Mouse (Mus musculus) ES-E14 (cell line): ENCODE data around the gene Ubqln5. TPM values are rescaled to one million over a fixed set of nuclear protein-coding genes. Genes with fewer than 3 reads are reported as not detected.
A peak's percentile ranks its signal among the peaks of the same experiment; 100 is the strongest.

ENCODE experiments used
- DNase-seq: peaks from one replicate; pipeline ENCODE4 v3.0.0-alpha.2; 2013; ENCODE audit warnings: low read depth, low spot score
- H3K27ac ChIP-seq: 2 replicates; pipeline ENCODE4 v1.5.1; 2012; ENCODE audit warnings: low read depth, mild to moderate bottlenecking, low read length, moderate library complexity, mixed read lengths; ENCODE audit not compliant: poor library complexity, insufficient read depth, severe bottlenecking
- H3K36me3 ChIP-seq: 2 replicates; pipeline ENCODE4 v1.6.1; 2012; ENCODE audit warnings: mild to moderate bottlenecking, low read length, moderate library complexity, mixed read lengths; ENCODE audit not compliant: control insufficient read depth, poor library complexity, insufficient read depth, severe bottlenecking
- H3K4me1 ChIP-seq, 2 experiments: fragments of 150-350 bp in 1 of 2; sonication (generic) in 1 of 2; 2 replicates each; pipeline ENCODE4 v1.6.1; 2012; ENCODE audit warnings: low read length in 2 of 2, mild to moderate bottlenecking in 1 of 2, mixed read lengths in 1 of 2; ENCODE audit not compliant: control insufficient read depth in 2 of 2, insufficient read depth in 2 of 2, poor library complexity in 1 of 2
- H3K4me3 ChIP-seq, 2 experiments: fragments of 150-350 bp in 1 of 2; sonication (generic) in 1 of 2; 2 replicates each; pipeline ENCODE4 v1.5.1; 2012; ENCODE audit warnings: low read length in 2 of 2, low read depth in 1 of 2, mild to moderate bottlenecking in 1 of 2, mixed read lengths in 1 of 2; ENCODE audit not compliant: insufficient read depth in 1 of 2, poor library complexity in 1 of 2, severe bottlenecking in 1 of 2
- H3K9ac ChIP-seq: 2 replicates; pipeline ENCODE4 v1.6.1; 2012; ENCODE audit warnings: low read depth, mild to moderate bottlenecking, low read length, mixed read lengths; ENCODE audit not compliant: poor library complexity, insufficient read depth, severe bottlenecking
- H3K9me3 ChIP-seq: fragments of 150-350 bp; sonication (generic); 2 replicates; pipeline ENCODE4 v1.6.1; 2012; ENCODE audit warnings: low read depth, mild to moderate bottlenecking, low read length; ENCODE audit not compliant: control insufficient read depth, insufficient read depth
- CHD2 ChIP-seq: IDR thresholded peaks from 2 replicates; pipeline ENCODE4 v1.6.1; 2014; ENCODE audit warnings: mild to moderate bottlenecking, low read depth, low read length, inconsistent platforms
- HCFC1 ChIP-seq: IDR thresholded peaks from 2 replicates; pipeline ENCODE4 v1.6.1; 2012; ENCODE audit warnings: low read length, inconsistent platforms, borderline replicate concordance; ENCODE audit not compliant: insufficient read depth
- MAFK ChIP-seq: IDR thresholded peaks from 2 replicates; pipeline ENCODE4 v1.6.1; 2014; ENCODE audit warnings: mild to moderate bottlenecking, low read depth, low read length, inconsistent platforms; ENCODE audit not compliant: insufficient read depth
- ZC3H11A ChIP-seq: IDR thresholded peaks from 2 replicates; pipeline ENCODE4 v1.6.1; 2012; ENCODE audit warnings: low read depth, mild to moderate bottlenecking, inconsistent platforms, low read length, borderline replicate concordance
- ZNF384 ChIP-seq: IDR thresholded peaks from 2 replicates; pipeline ENCODE4 v1.6.1; 2012; ENCODE audit warnings: low read depth, low read length, inconsistent platforms
- in situ Hi-C, 2 experiments: fragments of 600-800 bp; cut with MboI; formaldehyde crosslinking; loops; one replicate each; pipeline ENCODE4 v1.15.1; 2025; ENCODE audit warnings: low sequenced_read_pairs in 2 of 2, inconsistent platforms in 1 of 2; ENCODE audit not compliant: unreplicated experiment in 2 of 2
- total RNA-seq: library from RNA; depleted of rRNA; stranded (reverse); fragments of 300-350 nt; gene quantifications from 2 replicates; pipeline ENCODE4 v1.2.3, GENCODE M21; 2012

Gene Ubqln5
- total RNA-seq, 1 experiment: not detected

GRCm38 (mm10) chr7:104167105-104167504 lies 37.5 kb upstream of the Ubqln5 start:
- H3K36me3 ChIP-seq: no peaks in the 10 kb centered on the region
- TF ChIP-seq ZNF384 (no peak), HCFC1 (no peak), CHD2 (no peak), ZC3H11A (0 out of 2 replicates have a peak, but pooled peaks have one; percentile 6), MAFK (no peak)
- no peak overlapping the region for H3K4me3 ChIP-seq
- H3K4me1 ChIP-seq: no peaks in the 10 kb centered on the region
- in situ Hi-C loops: no loop called here
- H3K9ac ChIP-seq: no peak overlapping the region
- DNase-seq: no peak
- H3K9me3 ChIP-seq: no peaks in the 10 kb centered on the region
- no peak overlapping the region for H3K27ac ChIP-seq

GRCm38 (mm10) chr7:104150456-104150855 lies 20.8 kb upstream of the Ubqln5 start, which contains the start of gene Ubqlnl:
Gene Ubqlnl, minus strand, starts transcription at chr7:104150556.
- Histone ChIP-seq H3K9me3 (no peaks in the 10 kb centered on the region), H3K4me3 (no peak within 1 kb of the TSS), H3K27ac (no peak within 1 kb of the TSS), H3K36me3 (no peaks in the 10 kb centered on the region), H3K4me1 (no peaks in the 10 kb centered on the region), H3K9ac (no peak within 1 kb of the TSS)
- in situ Hi-C loops: no loop called here
- TF ChIP-seq MAFK (no peak), ZNF384 (no peak), CHD2 (no peak), HCFC1 (no peak), ZC3H11A (no peak)
- no peak for DNase-seq

- in situ Hi-C loops: no loop called here
- no peak for TF ChIP-seq CHD2
- TF ChIP-seq MAFK: no peak
- no peak for TF ChIP-seq ZNF384
- no peak for TF ChIP-seq HCFC1
- no peak for TF ChIP-seq ZC3H11A
- H3K36me3 ChIP-seq: no peaks in the 10 kb centered on the region
These were observed 13.6 kb upstream of the Ubqln5 start, which contains the start of gene Ubqln3 for GRCm38 (mm10) chr7:104143179-104143578. Gene Ubqln3, minus strand, starts transcription at chr7:104143279.

GRCm38 (mm10) chr7:104137305-104137704 lies 7.7 kb upstream of the Ubqln5 start, which contains the start of gene Olfr643:
Gene Olfr643, minus strand, starts transcription at chr7:104137405.
- no peaks in the 10 kb centered on the region for H3K36me3 ChIP-seq
- H3K4me3 ChIP-seq: no peak within 1 kb of the TSS
- no peak within 1 kb of the TSS for H3K27ac ChIP-seq
- no peaks in the 10 kb centered on the region for H3K4me1 ChIP-seq
- in situ Hi-C loops: no loop called here
- TF ChIP-seq HCFC1: no peak
- no peak for TF ChIP-seq MAFK
- no peak for TF ChIP-seq CHD2
- no peak for TF ChIP-seq ZNF384
- TF ChIP-seq ZC3H11A: no peak
- no peaks in the 10 kb centered on the region for H3K9me3 ChIP-seq
- no peak within 1 kb of the TSS for H3K9ac ChIP-seq
- DNase-seq: no peak

More at GRCm38 (mm10) chr7:104143179-104143578, 13.6 kb upstream of the Ubqln5 start, which contains the start of gene Ubqln3:
- H3K4me1 ChIP-seq: no peaks in the 10 kb centered on the region
- no peak within 1 kb of the TSS for H3K27ac ChIP-seq
- no peaks in the 10 kb centered on the region for H3K9me3 ChIP-seq
- H3K4me3 ChIP-seq: no peak within 1 kb of the TSS
- DNase-seq: no peak
- no peak within 1 kb of the TSS for H3K9ac ChIP-seq

GRCm38 (mm10) chr7:104104757-104104972 lies 25.0 kb downstream of the Ubqln5 start, which contains the start of gene Olfr646:
Gene Olfr646, plus strand, starts transcription at chr7:104104873.
- Histone ChIP-seq H3K27ac (no peak within 1 kb of the TSS), H3K4me1 (no peaks in the 10 kb centered on the region), H3K4me3 (no peak within 1 kb of the TSS), H3K36me3 (no peaks in the 10 kb centered on the region), H3K9me3 (no peaks in the 10 kb centered on the region), H3K9ac (no peak within 1 kb of the TSS)
- TF ChIP-seq MAFK: no peak
- TF ChIP-seq CHD2: no peak
- no peak for TF ChIP-seq HCFC1
- no peak for TF ChIP-seq ZNF384
- TF ChIP-seq ZC3H11A: no peak
- DNase-seq: no peak
- in situ Hi-C loops: no loop called here
